Mouse (Mus musculus) cerebellum, adult 11-12 months (tissue): Measurements from ENCODE around the gene Ddo.

Experiments
- DNase-seq: peaks from one replicate; pipeline ENCODE4 v3.0.0; 2022

The Ddo gene

DNA sequence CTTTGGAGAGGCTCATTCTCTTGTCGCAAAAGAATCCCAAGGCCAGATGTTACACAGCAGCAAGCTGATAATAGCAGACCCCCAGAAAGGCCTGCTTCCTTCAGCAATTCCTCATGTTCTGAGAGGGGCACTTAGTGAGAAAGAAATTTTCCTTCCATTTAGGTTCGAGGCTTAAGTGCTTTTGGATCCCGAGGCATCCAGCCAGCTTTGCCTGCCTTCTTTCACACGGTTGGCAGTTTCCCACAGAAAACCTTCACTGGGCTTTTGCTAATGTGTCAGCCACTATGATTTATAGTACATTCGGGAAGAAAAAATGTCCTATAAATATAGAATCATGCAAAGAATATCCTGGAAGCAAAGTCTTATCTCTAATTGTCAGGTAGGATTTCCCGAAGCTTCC is 89.3 kb downstream of the Ddo start:
- no peak for DNase-seq

DNA sequence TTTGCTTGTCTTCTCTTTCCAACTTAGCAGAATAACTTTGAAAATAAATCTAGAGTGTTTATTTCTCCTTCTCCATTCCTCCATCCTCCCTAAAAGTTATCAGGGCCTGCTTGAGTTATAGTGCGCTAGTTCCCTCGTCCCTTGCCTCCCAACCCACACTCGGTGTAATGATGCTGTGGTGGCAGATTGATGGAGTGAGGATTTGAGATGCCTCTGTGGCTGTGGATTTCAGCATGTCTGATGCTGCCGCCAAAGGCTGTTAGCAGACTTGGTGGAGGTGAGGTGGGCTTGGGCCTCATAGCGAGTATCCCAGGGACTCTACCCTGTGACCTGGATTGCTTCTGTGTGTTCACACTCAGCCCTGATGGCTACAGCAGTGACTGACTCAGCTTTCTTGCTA is 91.1 kb downstream of the Ddo start:
- DNase-seq: no peak

DNA sequence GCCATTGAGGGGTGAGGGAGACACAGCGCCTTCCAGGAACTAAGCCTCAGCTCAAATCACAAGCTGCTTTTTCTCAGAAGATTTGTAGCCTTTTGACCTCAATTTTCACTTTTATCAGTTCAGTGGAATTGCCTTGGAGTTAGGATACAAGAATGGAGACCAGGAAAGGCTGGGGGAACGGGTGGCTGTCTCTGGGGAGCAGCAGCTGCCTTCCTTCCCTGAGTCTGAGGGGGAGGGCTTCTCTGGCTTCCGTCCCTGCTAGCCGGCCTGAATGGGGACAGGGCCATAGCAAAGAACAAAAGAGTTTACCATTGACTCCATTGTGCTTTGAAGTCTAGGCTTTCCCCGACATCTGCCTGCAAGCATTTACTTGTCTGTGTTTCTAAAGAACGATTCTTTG is 94.5 kb downstream of the Ddo start:
- DNase-seq: no peak

DNA sequence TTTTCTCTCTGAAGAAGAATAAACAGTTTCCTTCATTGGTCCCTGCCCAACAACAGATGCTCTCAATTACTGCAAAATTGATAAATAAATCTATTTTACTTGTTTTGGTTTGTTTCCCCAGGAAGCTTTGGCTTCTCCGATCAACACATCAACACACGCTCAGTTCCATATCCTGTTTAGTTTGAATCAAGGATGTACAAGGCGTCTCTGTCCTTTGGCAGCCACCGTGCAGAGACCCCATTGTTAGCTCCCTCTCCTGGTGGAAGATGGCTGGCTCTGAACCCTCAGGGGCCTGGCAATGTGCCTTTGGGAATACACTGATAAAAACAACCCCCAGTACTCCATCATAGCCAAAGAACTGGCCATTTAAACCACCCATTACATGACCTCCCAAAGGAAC is 95.3 kb downstream of the Ddo start:
- no peak for DNase-seq

- DNase-seq: no peak
These were observed 95.7 kb downstream of the Ddo start for GRCm38 (mm10) chr10:40725471-40725870.

DNA sequence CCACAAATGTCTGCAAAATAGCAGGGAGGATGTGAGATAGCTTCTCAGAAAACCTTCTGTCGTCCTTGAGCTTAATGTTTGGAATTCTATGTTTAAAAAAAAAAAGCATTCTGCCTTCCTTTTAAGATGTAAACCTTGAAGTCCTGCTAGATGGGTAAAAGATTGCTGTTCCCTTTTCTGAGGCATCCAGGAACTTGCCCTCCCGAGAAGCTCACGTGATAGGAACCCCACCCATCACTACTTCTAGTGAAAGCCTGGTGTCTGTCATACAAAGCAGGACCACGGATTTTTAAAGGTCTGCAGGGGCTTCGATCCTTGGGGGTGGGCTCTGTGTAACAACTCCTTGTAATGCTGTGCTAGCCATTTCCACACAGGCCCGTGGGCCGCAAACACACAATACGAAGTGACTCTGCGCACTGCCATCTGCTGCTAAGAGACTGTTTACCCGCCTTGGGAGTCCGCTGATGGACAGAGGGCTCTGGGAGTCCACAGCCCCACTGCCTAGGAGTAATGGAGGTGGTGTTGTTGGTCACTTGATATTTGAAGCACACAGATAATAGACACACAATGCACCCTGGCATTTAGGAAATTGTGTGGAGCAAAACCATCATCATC is 96.6 kb downstream of the Ddo start:
- no peak for DNase-seq

DNA sequence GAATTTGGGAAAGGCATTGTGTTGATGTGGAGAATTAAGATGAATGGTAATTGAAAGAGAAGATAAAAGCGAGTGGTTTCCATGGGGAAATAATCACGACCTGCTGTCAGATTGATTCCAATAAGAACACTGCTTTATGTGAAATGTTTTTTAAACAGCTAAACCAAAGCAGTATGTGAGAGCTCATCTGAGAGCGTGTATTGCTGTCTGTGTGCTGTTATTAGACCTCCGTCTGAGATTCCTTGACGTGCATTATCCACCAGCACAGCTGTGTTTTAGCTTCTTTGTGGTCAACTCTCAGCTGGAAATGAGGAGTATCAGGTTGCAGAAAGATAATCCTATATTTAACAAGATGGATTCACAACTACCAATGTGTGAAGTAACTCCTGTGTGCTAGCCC is 97.2 kb downstream of the Ddo start:
- DNase-seq: no peak

DNA sequence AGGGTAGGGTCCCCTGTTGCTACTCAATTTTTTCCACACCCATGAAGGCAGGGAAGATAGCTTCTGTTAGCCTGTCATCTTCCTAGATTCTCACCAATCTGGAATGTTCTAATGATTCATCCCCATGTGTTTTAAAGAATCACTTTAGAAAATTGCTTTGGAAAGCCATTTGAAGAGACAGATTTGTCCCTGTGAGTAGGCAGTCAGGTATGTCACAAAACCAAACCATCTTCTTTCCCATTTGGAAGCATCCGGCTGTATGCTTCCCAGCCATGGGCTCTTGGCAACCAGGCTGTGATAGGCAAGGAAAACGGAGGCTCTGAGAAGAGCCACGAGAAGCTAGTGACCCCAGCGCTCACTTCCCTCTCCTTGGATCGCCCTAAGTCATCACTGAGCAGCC is 100.4 kb downstream of the Ddo start:
- no peak for DNase-seq
